Mouse (Mus musculus): ENCODE results near the gene Chd6. TPM values are rescaled to one million over a fixed set of nuclear protein-coding genes. Genes with fewer than 3 reads are reported as not detected.
"Not testable (repeated sequence)": the region's sequence is repeated elsewhere in the genome, so short reads cannot be mapped to it uniquely, and the experiment has no call there.

The Chd6 gene
- total RNA-seq, 2 experiments from 2014 or later: 53.4 to 54.2 TPM

- intact Hi-C loops (cut with DNase I): no loop called here
- DNase-seq (ENCODE audit: extremely low spot score in 1 of 2, low spot score in 2 of 2): no peak
These were observed 104.5 kb downstream of the Chd6 start for GRCm38 (mm10) chr2:161004338-161004737.

GRCm38 (mm10) chr2:160996987-160997763, 111.7 kb downstream of the Chd6 start:
- no peak for DNase-seq (ENCODE audit: extremely low spot score in 1 of 2, low spot score in 2 of 2)
- intact Hi-C loops (cut with DNase I): no loop called here

- DNase-seq (ENCODE audit: extremely low spot score in 1 of 2, low spot score in 2 of 2): no peak
- intact Hi-C loops (cut with DNase I): no loop called here
These were observed 114.7 kb downstream of the Chd6 start for GRCm38 (mm10) chr2:160994181-160994580.

GRCm38 (mm10) chr2:160992465-160992864, 116.4 kb downstream of the Chd6 start:
- intact Hi-C loops (cut with DNase I): no loop called here

GRCm38 (mm10) chr2:160990339-160991070, 118.4 kb downstream of the Chd6 start:
- intact Hi-C loops (cut with DNase I): no loop called here

More at GRCm38 (mm10) chr2:160992465-160992864, 116.4 kb downstream of the Chd6 start:
- no peak for DNase-seq (ENCODE audit: extremely low spot score in 1 of 2, low spot score in 2 of 2)

GRCm38 (mm10) chr2:160987503-160987902, 121.4 kb downstream of the Chd6 start:
- DNase-seq (ENCODE audit: extremely low spot score in 1 of 2, low spot score in 2 of 2): no peak
- intact Hi-C loops (cut with DNase I): no loop called here

More at GRCm38 (mm10) chr2:160990339-160991070, 118.4 kb downstream of the Chd6 start:
- no peak for DNase-seq (ENCODE audit: extremely low spot score in 1 of 2, low spot score in 2 of 2)

- intact Hi-C loops (cut with DNase I): no loop called here
- DNase-seq (ENCODE audit: extremely low spot score in 1 of 2, low spot score in 2 of 2): no peak
These were observed 126.2 kb downstream of the Chd6 start for GRCm38 (mm10) chr2:160982636-160983035.

- intact Hi-C loops (cut with DNase I): no loop called here
- no peak for DNase-seq (ENCODE audit: extremely low spot score in 1 of 2, low spot score in 2 of 2)
These were observed 127.1 kb downstream of the Chd6 start for GRCm38 (mm10) chr2:160981791-160982190.

GRCm38 (mm10) chr2:160978651-160979050, 130.2 kb downstream of the Chd6 start:
- intact Hi-C loops (cut with DNase I): no loop called here
- DNase-seq (ENCODE audit: extremely low spot score in 1 of 2, low spot score in 2 of 2): no peak

GRCm38 (mm10) chr2:160977248-160977647, 131.6 kb downstream of the Chd6 start:
- no peak for DNase-seq (ENCODE audit: extremely low spot score in 1 of 2, low spot score in 2 of 2)
- intact Hi-C loops (cut with DNase I): no loop called here

GRCm38 (mm10) chr2:160973648-160974215, 135.1 kb downstream of the Chd6 start:
- intact Hi-C loops (cut with DNase I): no loop called here
- DNase-seq (ENCODE audit: extremely low spot score in 1 of 2, low spot score in 2 of 2): no peak

- no peak for DNase-seq (ENCODE audit: extremely low spot score in 1 of 2, low spot score in 2 of 2)
- intact Hi-C loops (cut with DNase I): no loop called here
These were observed 136.6 kb downstream of the Chd6 start for GRCm38 (mm10) chr2:160972103-160972792.

- DNase-seq (ENCODE audit: extremely low spot score in 1 of 2, low spot score in 2 of 2): no peak
- intact Hi-C loops (cut with DNase I): no loop called here
These were observed 146.7 kb downstream of the Chd6 start for GRCm38 (mm10) chr2:160962149-160962548.

GRCm38 (mm10) chr2:160960956-160961646, 147.8 kb downstream of the Chd6 start:
- DNase-seq (ENCODE audit: extremely low spot score in 1 of 2, low spot score in 2 of 2): no peak
- intact Hi-C loops (cut with DNase I): no loop called here

- intact Hi-C loops (cut with DNase I): no loop called here
These were observed 149.0 kb downstream of the Chd6 start for GRCm38 (mm10) chr2:160959901-160960300.

GRCm38 (mm10) chr2:160958737-160959136, 150.1 kb downstream of the Chd6 start:
- intact Hi-C loops (cut with DNase I): no loop called here
- DNase-seq (ENCODE audit: extremely low spot score in 1 of 2, low spot score in 2 of 2): peak in 1 of 2 experiments; percentile 46

More at GRCm38 (mm10) chr2:160959901-160960300, 149.0 kb downstream of the Chd6 start:
- no peak for DNase-seq (ENCODE audit: extremely low spot score in 1 of 2, low spot score in 2 of 2)

- intact Hi-C loops (cut with DNase I); DNase-seq (ENCODE audit: extremely low spot score in 1 of 2, low spot score in 2 of 2): not testable (repeated sequence)
These were observed 151.1 kb downstream of the Chd6 start for GRCm38 (mm10) chr2:160957801-160958200.

- intact Hi-C loops (cut with DNase I); DNase-seq (ENCODE audit: extremely low spot score in 1 of 2, low spot score in 2 of 2): not testable (repeated sequence)
These were observed 151.6 kb downstream of the Chd6 start for GRCm38 (mm10) chr2:160957307-160957706.
